Mouse (Mus musculus): ENCODE data around the gene Fscb. TPM values are rescaled to one million over a fixed set of nuclear protein-coding genes. Genes with fewer than 3 reads are reported as not detected.

The Fscb gene
- total RNA-seq (2017): 0.32 TPM in 1 of 3 replicates, not detected in the others

DNA sequence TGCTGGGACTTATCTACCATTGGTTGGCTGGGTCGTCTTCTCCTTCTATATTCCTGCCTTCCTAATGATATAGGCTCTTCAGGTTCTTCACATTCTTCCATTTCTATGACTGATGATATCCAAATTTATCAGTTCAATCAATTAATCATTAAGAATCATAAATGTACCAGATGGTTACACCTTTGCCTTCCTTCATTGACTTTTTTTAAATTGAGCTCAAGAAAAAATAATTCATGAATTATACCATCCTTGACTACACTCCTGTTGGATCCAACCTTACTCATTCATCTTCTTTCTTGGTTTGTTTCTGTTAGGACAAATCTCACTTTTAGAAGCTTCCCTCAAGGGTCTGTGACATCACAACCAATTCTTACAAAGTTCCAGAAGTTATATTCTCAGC, at the start of gene Fscb:
Gene Fscb, minus strand, starts transcription at position 101 of the 400 bp plus-strand sequence.
- ATAC-seq (replicated peaks; ENCODE audit: insufficient number of reproducible peaks, low FRiP score, low TSS enrichment, poor library complexity, severe bottlenecking): no peak

- ATAC-seq (replicated peaks; ENCODE audit: insufficient number of reproducible peaks, low FRiP score, low TSS enrichment, poor library complexity, severe bottlenecking): no peak
Measured at GRCm38 (mm10) chr12:64516775-64517174, 42.3 kb upstream of the Fscb start.

DNA sequence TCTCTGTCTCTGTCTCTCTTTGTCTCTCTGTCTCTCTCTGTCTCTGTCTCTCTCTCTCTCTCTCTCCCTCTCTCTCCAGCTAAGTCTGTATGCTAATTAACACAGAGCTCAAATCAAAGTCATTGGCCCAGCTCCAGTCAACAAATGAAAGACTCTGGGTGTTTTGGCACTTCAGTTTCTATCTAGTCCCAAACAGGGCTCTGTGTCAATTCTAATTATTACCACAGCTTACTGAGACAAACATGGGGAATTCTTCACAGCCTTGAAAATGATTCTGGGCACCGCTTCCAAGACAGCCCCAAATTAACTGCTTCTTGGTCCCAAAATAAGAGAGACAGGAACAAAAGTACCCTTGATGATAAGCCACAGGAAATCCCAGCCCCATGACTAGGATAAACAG, 38.9 kb upstream of the Fscb start:
- ATAC-seq (replicated peaks; ENCODE audit: insufficient number of reproducible peaks, low FRiP score, low TSS enrichment, poor library complexity, severe bottlenecking): no peak

DNA sequence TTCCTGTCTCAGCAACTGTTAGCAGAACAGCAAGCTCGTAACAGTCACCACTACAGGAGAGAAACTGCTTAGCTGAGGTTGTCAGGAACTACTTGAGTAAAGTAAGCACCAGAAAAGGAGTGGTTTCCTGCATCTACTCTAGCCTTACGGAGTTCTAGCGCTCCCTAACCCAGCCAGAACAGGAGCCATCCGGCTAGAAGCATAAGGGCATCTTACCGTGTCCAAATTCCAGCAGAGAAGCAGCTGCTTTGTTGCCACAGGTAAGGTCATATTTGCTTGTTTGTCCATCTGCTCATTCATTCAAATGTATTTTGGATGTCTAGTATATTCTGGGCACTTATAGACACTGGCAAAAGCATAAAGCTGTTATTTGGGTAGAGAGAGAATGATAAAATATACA, 23.2 kb upstream of the Fscb start:
- no peak for ATAC-seq (replicated peaks; ENCODE audit: insufficient number of reproducible peaks, low FRiP score, low TSS enrichment, poor library complexity, severe bottlenecking)

DNA sequence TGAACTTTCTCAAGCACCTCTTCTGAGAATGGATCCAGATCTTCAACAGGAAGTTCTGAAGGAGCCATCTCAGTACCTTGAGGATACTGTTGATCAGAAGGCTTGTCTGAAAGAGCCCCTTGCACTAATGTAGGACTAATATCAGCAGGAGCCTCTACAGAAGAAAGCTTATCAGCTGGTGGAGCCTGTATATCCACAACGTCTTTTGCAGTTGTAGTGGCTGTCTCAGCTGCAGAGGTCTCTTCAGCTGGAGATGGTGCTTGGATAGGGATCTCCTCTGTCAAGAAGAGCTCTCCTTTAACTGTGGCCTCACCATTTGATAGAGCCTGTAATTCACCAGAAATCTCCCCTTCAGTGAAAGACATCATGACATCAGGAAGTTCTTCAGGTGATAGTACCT, 875 bp downstream of the Fscb start:
- no peak for ATAC-seq (replicated peaks; ENCODE audit: insufficient number of reproducible peaks, low FRiP score, low TSS enrichment, poor library complexity, severe bottlenecking)

DNA sequence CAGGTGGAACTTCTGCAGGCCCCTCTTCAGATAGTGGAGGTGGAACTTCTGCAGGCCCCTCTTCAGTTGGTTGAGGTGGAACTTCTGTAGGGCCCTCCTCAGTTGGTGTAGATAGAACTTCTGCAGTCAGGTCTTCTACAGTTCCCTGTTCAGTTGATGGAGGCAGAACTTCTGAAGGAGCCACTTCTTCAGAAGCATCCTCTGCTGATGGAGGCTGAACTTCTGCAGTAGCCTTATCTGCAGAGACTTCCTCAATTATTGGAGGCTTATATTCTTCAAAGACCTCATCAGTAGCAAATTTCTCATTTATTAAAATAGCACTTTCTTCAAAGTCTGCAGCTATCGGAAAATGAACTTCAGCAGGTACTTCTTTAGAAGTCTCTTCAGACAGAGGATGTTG, 1.4 kb downstream of the Fscb start:
- no peak for ATAC-seq (replicated peaks; ENCODE audit: insufficient number of reproducible peaks, low FRiP score, low TSS enrichment, poor library complexity, severe bottlenecking)

- no peak for ATAC-seq (replicated peaks; ENCODE audit: insufficient number of reproducible peaks, low FRiP score, low TSS enrichment, poor library complexity, severe bottlenecking)
Measured at GRCm38 (mm10) chr12:64455228-64455627, 19.3 kb downstream of the Fscb start.

- ATAC-seq (replicated peaks; ENCODE audit: insufficient number of reproducible peaks, low FRiP score, low TSS enrichment, poor library complexity, severe bottlenecking): no peak
Measured at GRCm38 (mm10) chr12:64449911-64450310, 24.6 kb downstream of the Fscb start.

DNA sequence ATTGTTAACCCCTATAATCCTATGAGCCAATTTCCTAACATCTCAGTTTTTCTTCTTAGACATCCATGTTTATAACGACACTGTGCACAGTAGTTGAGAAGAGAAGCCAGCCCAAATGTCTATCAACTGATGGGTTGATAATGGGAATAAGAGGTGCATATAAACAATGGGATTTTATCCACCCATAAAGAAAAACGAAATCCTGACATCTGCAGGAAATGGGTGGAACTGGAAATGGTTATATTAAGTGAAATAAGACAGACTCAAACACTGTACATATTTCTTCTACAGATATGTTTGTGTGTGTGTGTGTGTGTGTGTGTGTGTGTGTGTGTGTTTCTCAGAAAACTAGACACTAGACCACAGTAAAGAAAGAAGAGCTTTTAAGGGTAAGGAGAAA, 37.8 kb downstream of the Fscb start:
- ATAC-seq (replicated peaks; ENCODE audit: insufficient number of reproducible peaks, low FRiP score, low TSS enrichment, poor library complexity, severe bottlenecking): no peak

All from monocyte, adult 5-6 weeks (primary cell).